Mouse (Mus musculus) testis, postnatal 14 days (tissue): ENCODE results near the gene Tfdp2.

Experiments used
- DNase-seq: peaks from one replicate; pipeline ENCODE4 v3.0.0; 2021; ENCODE audit warnings: low spot score

Gene Tfdp2

GRCm38 (mm10) chr9:96228285-96228684 lies 32.2 kb downstream of the Tfdp2 start:
- no peak for DNase-seq

- DNase-seq: no peak
These were observed 34.2 kb downstream of the Tfdp2 start for GRCm38 (mm10) chr9:96230271-96230670.

- no peak for DNase-seq
These were observed 39.4 kb downstream of the Tfdp2 start for GRCm38 (mm10) chr9:96235477-96235876.

- DNase-seq: no peak
These were observed 41.3 kb downstream of the Tfdp2 start for GRCm38 (mm10) chr9:96237391-96237790.

- no peak for DNase-seq
These were observed 42.2 kb downstream of the Tfdp2 start for GRCm38 (mm10) chr9:96238286-96238685.

- DNase-seq: no peak
These were observed 45.3 kb downstream of the Tfdp2 start for GRCm38 (mm10) chr9:96241134-96242097.

- no peak for DNase-seq
These were observed 47.8 kb downstream of the Tfdp2 start for GRCm38 (mm10) chr9:96243915-96244314.

- DNase-seq: no peak
These were observed 58.7 kb downstream of the Tfdp2 start for GRCm38 (mm10) chr9:96254812-96255211.

- DNase-seq: no peak
These were observed 62.4 kb downstream of the Tfdp2 start for GRCm38 (mm10) chr9:96258478-96258877.

- DNase-seq: no peak
These were observed 63.0 kb downstream of the Tfdp2 start for GRCm38 (mm10) chr9:96259017-96259512.

GRCm38 (mm10) chr9:96259753-96260520 lies 63.9 kb downstream of the Tfdp2 start:
- no peak for DNase-seq

GRCm38 (mm10) chr9:96261101-96261500 lies 65.0 kb downstream of the Tfdp2 start:
- no peak for DNase-seq

GRCm38 (mm10) chr9:96261980-96262379 lies 65.9 kb downstream of the Tfdp2 start:
- no peak for DNase-seq

- no peak for DNase-seq
These were observed 70.9 kb downstream of the Tfdp2 start for GRCm38 (mm10) chr9:96266793-96267558.

- DNase-seq: no peak
These were observed 71.5 kb downstream of the Tfdp2 start for GRCm38 (mm10) chr9:96267559-96267948.

- no peak for DNase-seq
These were observed 73.7 kb downstream of the Tfdp2 start for GRCm38 (mm10) chr9:96269726-96270125.

GRCm38 (mm10) chr9:96275543-96275942 lies 79.5 kb downstream of the Tfdp2 start:
- no peak for DNase-seq

GRCm38 (mm10) chr9:96281497-96281896 lies 85.4 kb downstream of the Tfdp2 start:
- DNase-seq: no peak

GRCm38 (mm10) chr9:96282082-96282481 lies 86.0 kb downstream of the Tfdp2 start:
- no peak for DNase-seq

- DNase-seq: no peak
These were observed 88.8 kb downstream of the Tfdp2 start for GRCm38 (mm10) chr9:96284916-96285315.

- DNase-seq: no peak
These were observed 96.1 kb downstream of the Tfdp2 start for GRCm38 (mm10) chr9:96292144-96292543.
